ENCODE assay signal across 8 mouse cellular contexts in the genomic region with DNA sequence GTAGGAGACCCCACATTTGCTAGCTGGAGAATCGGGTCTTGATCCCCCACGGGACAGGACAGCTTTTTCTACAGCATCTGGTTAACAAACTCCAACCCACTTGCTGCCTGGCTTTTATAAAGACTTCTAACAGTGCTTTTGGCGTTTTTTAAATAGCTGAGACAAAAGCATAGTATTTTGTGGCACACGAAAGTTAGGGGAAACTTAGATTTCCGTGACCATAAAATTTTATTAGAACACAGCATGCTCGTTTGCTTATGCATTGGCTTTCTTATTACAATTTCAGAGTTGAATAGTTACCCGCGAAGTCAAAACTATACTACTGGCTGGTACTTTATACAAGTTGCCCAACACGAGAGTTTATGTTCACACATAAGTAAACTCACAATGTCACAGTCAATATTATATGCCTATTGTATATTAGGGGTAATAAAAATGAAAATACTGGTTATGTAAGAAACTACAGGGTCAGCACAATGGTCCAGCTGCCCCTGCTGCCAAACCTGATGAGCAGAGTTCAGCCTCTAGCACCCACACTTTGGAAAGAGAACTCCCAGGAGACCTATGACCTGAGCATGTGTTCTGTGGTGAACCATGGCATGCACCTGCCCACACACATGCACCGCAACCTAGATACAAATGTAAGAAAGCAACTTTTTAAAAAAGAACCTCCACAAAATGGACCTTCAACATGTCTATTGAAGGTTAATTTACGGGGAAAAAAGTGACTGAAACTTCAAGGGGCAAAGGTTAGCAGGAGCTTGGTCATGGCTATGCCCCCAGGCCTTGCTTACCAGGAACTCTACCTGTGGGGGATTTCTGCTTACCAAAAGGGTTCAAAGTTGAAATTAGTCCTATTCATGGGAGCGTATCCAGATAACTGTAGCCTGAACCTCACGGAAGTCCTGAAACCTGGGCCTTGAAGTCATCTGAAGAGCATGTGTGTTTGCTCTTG. TPM values are rescaled to one million over a fixed set of nuclear protein-coding genes. Genes with fewer than 3 reads are reported as not detected.
DNase-seq lines count a peak whose midpoint lies in the region; ATAC-seq and TF ChIP-seq lines count a peak whose summit lies in the region.

No protein-coding gene starts in this region.

- no peaks in the 10 kb centered on the region for H3K36me3 ChIP-seq in lung, postnatal 0 days (ENCODE audit: insufficient read depth, low read length)
- no peaks in the 10 kb centered on the region for H3K36me3 ChIP-seq in forebrain, embryonic 14.5 days (ENCODE audit: control insufficient read depth, insufficient read depth, low read length)
- no peaks in the 10 kb centered on the region for H3K36me3 ChIP-seq in limb, embryonic 12.5 days
- H3K36me3 ChIP-seq in stomach, embryonic 15.5 days = no peaks in the 10 kb centered on the region

- H3K9me3 ChIP-seq in lung, postnatal 0 days (ENCODE audit: low read length) = no peaks in the 10 kb centered on the region
- H3K9me3 ChIP-seq in forebrain, embryonic 14.5 days (replicated peaks; ENCODE audit: control insufficient read depth, low read length) = no peaks in the 10 kb centered on the region
- no peaks in the 10 kb centered on the region for H3K9me3 ChIP-seq in limb, embryonic 12.5 days
- no peaks in the 10 kb centered on the region for H3K9me3 ChIP-seq in stomach, embryonic 15.5 days

- peaks cover 9% of the 10 kb centered on the region; the same call in 1 of the 2 replicates for H3K4me1 ChIP-seq in lung, postnatal 0 days (ENCODE audit: insufficient read depth, low read depth, low read length)
- H3K4me1 ChIP-seq in forebrain, embryonic 14.5 days (ENCODE audit: control insufficient read depth, insufficient read depth, low read length) = 0 out of 2 replicates have a peak, but pooled peaks cover 2% of the 10 kb centered on the region
- H3K4me1 ChIP-seq in limb, embryonic 12.5 days (replicated peaks) = peaks cover 17% of the 10 kb centered on the region
- H3K4me1 ChIP-seq in stomach, embryonic 15.5 days = peaks cover 7% of the 10 kb centered on the region; the same call in 1 of the 2 replicates

- H3K4me2 ChIP-seq in lung, postnatal 0 days (replicated peaks; ENCODE audit: low read depth, low read length) = peak overlapping the region; percentile 60
- H3K4me2 ChIP-seq in forebrain, embryonic 14.5 days (ENCODE audit: low read length) = peak overlapping the region; percentile 90
- peak overlapping the region; percentile 90 for H3K4me2 ChIP-seq in limb, embryonic 12.5 days
- peak overlapping the region; percentile 76 for H3K4me2 ChIP-seq in stomach, embryonic 15.5 days

- no peak overlapping the region for H3K9ac ChIP-seq in lung, postnatal 0 days (replicated peaks; ENCODE audit: low read depth)
- peak overlapping the region; percentile 69; the same call in 1 of the 2 replicates for H3K9ac ChIP-seq in forebrain, embryonic 14.5 days (ENCODE audit: low read length)
- peak overlapping the region; percentile 67 for H3K9ac ChIP-seq in limb, embryonic 12.5 days (replicated peaks)
- H3K9ac ChIP-seq in stomach, embryonic 15.5 days = peak overlapping the region; percentile 29; the same call in 1 of the 2 replicates

- no peak for DNase-seq in lung, postnatal 0 days (ENCODE audit: low spot score)
- DNase-seq in lung, postnatal 36 days = no peak
- DNase-seq in forebrain, embryonic 14.5 days (ENCODE audit: low spot score) = no peak
- no peak for DNase-seq in ovary, postnatal 36 days (ENCODE audit: low spot score)
- no peak for DNase-seq in thymus, postnatal 25 days

- peak overlapping the region; percentile 89 for H3K4me3 ChIP-seq in lung, postnatal 0 days (ENCODE audit: low read depth, low read length)
- peak overlapping the region; percentile 64 for H3K4me3 ChIP-seq in forebrain, embryonic 14.5 days (ENCODE audit: low read depth, low read length)
- peak overlapping the region; percentile 76 for H3K4me3 ChIP-seq in limb, embryonic 12.5 days (replicated peaks)
- H3K4me3 ChIP-seq in stomach, embryonic 15.5 days (replicated peaks) = peak overlapping the region; percentile 95

- H3K27ac ChIP-seq in lung, postnatal 0 days (ENCODE audit: low read length) = no peak overlapping the region
- no peak overlapping the region for H3K27ac ChIP-seq in forebrain, embryonic 14.5 days (ENCODE audit: low read depth, low read length)
- H3K27ac ChIP-seq in limb, embryonic 12.5 days = peak overlapping the region; percentile 76
- no peak overlapping the region for H3K27ac ChIP-seq in stomach, embryonic 15.5 days

- TF ChIP-seq EP300 in lung, postnatal 0 days (IDR thresholded peaks at IDR 0.05) = no peak

- no peak for TF ChIP-seq CTCF in lung, postnatal 0 days (IDR thresholded peaks at IDR 0.05)

- H3K27me3 ChIP-seq in lung, postnatal 0 days (replicated peaks; ENCODE audit: insufficient read depth, low read length) = no peaks in the 10 kb centered on the region
- H3K27me3 ChIP-seq in forebrain, embryonic 14.5 days (replicated peaks; ENCODE audit: control insufficient read depth, insufficient read depth, low read length) = no peaks in the 10 kb centered on the region
- 0 out of 2 replicates have a peak, but pooled peaks cover 3% of the 10 kb centered on the region for H3K27me3 ChIP-seq in limb, embryonic 12.5 days
- no peaks in the 10 kb centered on the region for H3K27me3 ChIP-seq in stomach, embryonic 15.5 days (replicated peaks)

- ATAC-seq in lung, postnatal 0 days = no peak
- ATAC-seq in forebrain, embryonic 14.5 days = no peak
- ATAC-seq in limb, embryonic 12.5 days (ENCODE audit: insufficient number of reproducible peaks, insufficient read depth, low FRiP score, low TSS enrichment, low read depth) = no peak
- no peak for ATAC-seq in stomach, embryonic 15.5 days (ENCODE audit: insufficient read depth, low FRiP score, low read depth)
- ATAC-seq in megakaryocyte-erythroid progenitor cell, adult 5-6 weeks (replicated peaks; ENCODE audit: low FRiP score, low TSS enrichment, poor library complexity, severe bottlenecking) = no peak

- WGBS in lung, postnatal 0 days = 61% methylated on average over 13 of the region's 13 CpGs
- WGBS in forebrain, embryonic 14.5 days = 69% methylated on average over 13 of the region's 13 CpGs
- WGBS in limb, embryonic 12.5 days = 51% methylated on average over 13 of the region's 13 CpGs
- 57% methylated on average over 13 of the region's 13 CpGs for WGBS in stomach, embryonic 15.5 days

RNA-seq across cellular contexts. Expression of a gene that starts 0.8 kb away (rescaled TPM):
- 5.0 and 7.4 TPM in 2 replicates for polyA plus RNA-seq in lung, postnatal 0 days (2015; fragmentation: Nextera tagmentation; extraction: Ambion mirVana)
- 2.1 and 2.2 TPM in 2 replicates for polyA plus RNA-seq in forebrain, embryonic 14.5 days (2014; fragmentation: Nextera tagmentation; extraction: Ambion mirVana)
- 11.2 and 11.8 TPM in 2 replicates for polyA plus RNA-seq in limb, embryonic 12.5 days (2016; fragmentation: Nextera tagmentation; extraction: Ambion mirVana)
- polyA plus RNA-seq in stomach, embryonic 15.5 days (2015; fragmentation: Nextera tagmentation; extraction: Ambion mirVana) = 13.4 and 14.6 TPM in 2 replicates
- 7.0 and 9.5 TPM in 2 replicates for total RNA-seq in megakaryocyte-erythroid progenitor cell, adult 5-6 weeks (2014; fragmentation: Nextera tagmentation)
- total RNA-seq in megakaryocyte-erythroid progenitor cell, adult 5-6 weeks (2017) = 8.3 and 11.0 TPM in 2 replicates

RNA-seq across cellular contexts. Expression of a gene that starts 0.9 kb away (rescaled TPM):
- 215 and 248 TPM in 2 replicates for polyA plus RNA-seq in lung, postnatal 0 days (2015; fragmentation: Nextera tagmentation; extraction: Ambion mirVana)
- polyA plus RNA-seq in forebrain, embryonic 14.5 days (2014; fragmentation: Nextera tagmentation; extraction: Ambion mirVana) = 39.7 and 40.6 TPM in 2 replicates
- polyA plus RNA-seq in limb, embryonic 12.5 days (2016; fragmentation: Nextera tagmentation; extraction: Ambion mirVana) = 36.2 and 38.9 TPM in 2 replicates
- polyA plus RNA-seq in stomach, embryonic 15.5 days (2015; fragmentation: Nextera tagmentation; extraction: Ambion mirVana) = 95.9 and 97.4 TPM in 2 replicates
- 38.8 and 45.6 TPM in 2 replicates for total RNA-seq in megakaryocyte-erythroid progenitor cell, adult 5-6 weeks (2014; fragmentation: Nextera tagmentation)
- 63.0 and 78.0 TPM in 2 replicates for total RNA-seq in megakaryocyte-erythroid progenitor cell, adult 5-6 weeks (2017)

RNA-seq across cellular contexts. Expression of a gene that starts 38.1 kb away (rescaled TPM):
- 21.1 and 25.1 TPM in 2 replicates for polyA plus RNA-seq in lung, postnatal 0 days (2015; fragmentation: Nextera tagmentation; extraction: Ambion mirVana)
- polyA plus RNA-seq in forebrain, embryonic 14.5 days (2014; fragmentation: Nextera tagmentation; extraction: Ambion mirVana) = 13.8 and 15.1 TPM in 2 replicates
- 34.9 and 38.1 TPM in 2 replicates for polyA plus RNA-seq in limb, embryonic 12.5 days (2016; fragmentation: Nextera tagmentation; extraction: Ambion mirVana)
- polyA plus RNA-seq in stomach, embryonic 15.5 days (2015; fragmentation: Nextera tagmentation; extraction: Ambion mirVana) = 24.0 and 26.9 TPM in 2 replicates
- total RNA-seq in megakaryocyte-erythroid progenitor cell, adult 5-6 weeks (2014; fragmentation: Nextera tagmentation) = 39.9 and 65.9 TPM in 2 replicates
- 57.4 and 65.4 TPM in 2 replicates for total RNA-seq in megakaryocyte-erythroid progenitor cell, adult 5-6 weeks (2017)
